Mouse (Mus musculus) adrenal gland, postnatal 4 days (tissue): ENCODE measurements around the gene Olfr896-ps1. TPM values are rescaled to one million over a fixed set of nuclear protein-coding genes. Genes with fewer than 3 reads are reported as not detected.

Experiments
- DNase-seq, 2 experiments: peaks; one replicate each; pipeline ENCODE4 v3.0.0; 2021 to 2022; ENCODE audit warnings: low spot score in 2 of 2, mixed read lengths in 2 of 2
- long read RNA-seq, 2 experiments: library from polyadenylated mRNA; stranded (forward); transcript quantifications; one replicate each; pipeline ENCODE4 v2.0.0; 2021
- total RNA-seq, 2 experiments: library from RNA; stranded (reverse); gene quantifications; 2 replicates each; pipeline ENCODE4 v1.2.3; 2021

The Olfr896-ps1 gene
- not detected for total RNA-seq
- long read RNA-seq, experiment 1: 0 reads
- long read RNA-seq, experiment 2: 0 reads

- no peak for DNase-seq
These were observed at the start of gene Olfr896-ps1 for GRCm38 (mm10) chr9:38290807-38291206. Olfr896-ps1 (plus strand) TSS chr9:38291107.

- DNase-seq: no peak
These were observed 38.4 kb upstream of the Olfr896-ps1 start, which contains the start of gene Olfr143 for GRCm38 (mm10) chr9:38252474-38252873. Olfr143 (plus strand) TSS chr9:38252774.

GRCm38 (mm10) chr9:38267551-38267950 lies 23.4 kb upstream of the Olfr896-ps1 start, which contains the start of gene Olfr895:
Olfr895 (plus strand) TSS chr9:38267851.
- DNase-seq: no peak

- no peak for DNase-seq
These were observed 37.9 kb downstream of the Olfr896-ps1 start, which contains the start of gene Olfr25 for GRCm38 (mm10) chr9:38328760-38329159. Olfr25 (plus strand) TSS chr9:38329060.

Other genes with a start within 250 kb of the Olfr896-ps1 start
- gene Olfr884, start 244.6 kb upstream of the Olfr896-ps1 start, total RNA-seq: not detected
- not detected for gene Olfr885, start 229.8 kb upstream of the Olfr896-ps1 start, total RNA-seq
- gene Olfr887, start 207.0 kb upstream of the Olfr896-ps1 start, total RNA-seq: not detected
- gene Olfr888, start 183.0 kb upstream of the Olfr896-ps1 start, total RNA-seq: not detected
- gene Olfr889, start 175.9 kb upstream of the Olfr896-ps1 start, total RNA-seq: under 1 TPM in 1 of 2 experiments, not detected in 1; 0.17 TPM
- not detected for gene Olfr890, start 148.6 kb upstream of the Olfr896-ps1 start, total RNA-seq
- gene Olfr891, start 110.3 kb upstream of the Olfr896-ps1 start, total RNA-seq: not detected
- gene Olfr893, start 82.7 kb upstream of the Olfr896-ps1 start, total RNA-seq: not detected
- gene Olfr894, start 73.1 kb upstream of the Olfr896-ps1 start, total RNA-seq: not detected
- gene Olfr143, start 38.3 kb upstream of the Olfr896-ps1 start, total RNA-seq: not detected
- gene Olfr895, start 23.3 kb upstream of the Olfr896-ps1 start, total RNA-seq: not detected
- gene Olfr25, start 38.0 kb downstream of the Olfr896-ps1 start, total RNA-seq: not detected
- gene Olfr898, start 57.3 kb downstream of the Olfr896-ps1 start, total RNA-seq: not detected
- not detected for gene Olfr250, start 75.8 kb downstream of the Olfr896-ps1 start, total RNA-seq
- gene Olfr251, start 86.0 kb downstream of the Olfr896-ps1 start, total RNA-seq: not detected
- gene Olfr147, start 110.6 kb downstream of the Olfr896-ps1 start, total RNA-seq: not detected
- not detected for gene Olfr901, start 138.3 kb downstream of the Olfr896-ps1 start, total RNA-seq
- gene Olfr902, start 156.5 kb downstream of the Olfr896-ps1 start, total RNA-seq: not detected
- not detected for gene Olfr904, start 172.0 kb downstream of the Olfr896-ps1 start, total RNA-seq
- under 1 TPM in 1 of 2 experiments, not detected in 1; 0.08 TPM for gene Olfr905, start 180.0 kb downstream of the Olfr896-ps1 start, total RNA-seq
- gene Olfr906, start 196.0 kb downstream of the Olfr896-ps1 start, total RNA-seq: not detected
- gene Olfr907, start 204.7 kb downstream of the Olfr896-ps1 start, total RNA-seq: not detected
- gene Olfr911-ps1, start 230.5 kb downstream of the Olfr896-ps1 start, total RNA-seq: not detected
- not detected for gene Olfr910, start 246.7 kb downstream of the Olfr896-ps1 start, total RNA-seq